Mouse (Mus musculus) CH12.LX (cell line): Measurements from ENCODE around the gene Neurod2. TPM values are rescaled to one million over a fixed set of nuclear protein-coding genes. Genes with fewer than 3 reads are reported as not detected.

Source experiments
- DNase-seq: peaks from one replicate; pipeline ENCODE4 v3.0.0-alpha.2; 2013; ENCODE audit errors: extremely low read depth
- H3K27ac ChIP-seq: 2 replicates; pipeline ENCODE4 v1.5.1; 2012; ENCODE audit warnings: low read depth, mild to moderate bottlenecking, control low read depth, moderate library complexity; ENCODE audit not compliant: insufficient read depth
- H3K27me3 ChIP-seq: replicated peaks from 2 replicates; pipeline ENCODE3; 2012; ENCODE audit warnings: inconsistent platforms
- H3K36me3 ChIP-seq, 2 experiments: replicated peaks in 1 of 2; 2 replicates each; pipeline versions ENCODE3 to v1.6.1; 2012; ENCODE audit warnings: inconsistent platforms in 1 of 2, low read length in 1 of 2, mild to moderate bottlenecking in 1 of 2, mixed read lengths in 1 of 2, moderate library complexity in 1 of 2; ENCODE audit not compliant: control insufficient read depth in 1 of 2, insufficient read depth in 1 of 2
- H3K4me1 ChIP-seq, 2 experiments: 2 replicates each; pipeline ENCODE4 v1.6.1; 2012; ENCODE audit warnings: inconsistent platforms in 1 of 2, moderate library complexity in 1 of 2; ENCODE audit not compliant: insufficient read depth in 2 of 2, control insufficient read depth in 1 of 2
- H3K4me2 ChIP-seq: 2 replicates; pipeline ENCODE4 v1.6.1; 2012; ENCODE audit warnings: low read depth, mild to moderate bottlenecking, control low read depth; ENCODE audit not compliant: poor library complexity, insufficient read depth, severe bottlenecking
- H3K4me3 ChIP-seq, 3 experiments: fragments of 150-350 bp in 1 of 3; sonication (generic) in 1 of 3; replicated peaks in 1 of 3; 2 replicates each; pipeline versions ENCODE3 to v1.5.1; 2011 to 2012; ENCODE audit warnings: low read depth in 2 of 3, low read length in 2 of 3, mild to moderate bottlenecking in 2 of 3, moderate library complexity in 2 of 3, control low read depth in 1 of 3, improper control_type of control experiment in 1 of 3, inconsistent platforms in 1 of 3, mixed read lengths in 1 of 3; ENCODE audit not compliant: poor library complexity in 1 of 3
- H3K79me2 ChIP-seq: replicated peaks from 2 replicates; pipeline ENCODE4 v1.6.1; 2012; ENCODE audit warnings: mild to moderate bottlenecking, moderate library complexity; ENCODE audit not compliant: control insufficient read depth, poor library complexity, insufficient read depth, severe bottlenecking; ENCODE audit errors: extremely low read depth
- H3K9ac ChIP-seq: 2 replicates; pipeline ENCODE4 v1.6.1; 2012; ENCODE audit warnings: low read depth, mild to moderate bottlenecking, control low read depth, moderate library complexity; ENCODE audit not compliant: insufficient read depth
- H3K9me3 ChIP-seq: replicated peaks from 2 replicates; pipeline ENCODE3; 2012; ENCODE audit warnings: low read length, inconsistent platforms, mixed read lengths
- CTCF ChIP-seq, 2 experiments: IDR thresholded peaks in 1 of 2; conservative IDR thresholded peaks in 1 of 2; 2 replicates each; pipeline ENCODE4 v1.5.1; 2011 to 2012; ENCODE audit warnings: low read depth in 2 of 2, low read length in 2 of 2, improper control_type of control experiment in 1 of 2, inconsistent platforms in 1 of 2, mild to moderate bottlenecking in 1 of 2, moderate library complexity in 1 of 2
- E2F4 ChIP-seq: IDR thresholded peaks from 2 replicates; pipeline ENCODE4 v1.6.1; 2011; ENCODE audit warnings: low read depth, low read length, improper control_type of control experiment; ENCODE audit not compliant: insufficient replicate concordance
- ELF1 ChIP-seq: IDR thresholded peaks from 2 replicates; pipeline ENCODE4 v1.6.1; 2014; ENCODE audit warnings: low read depth, mild to moderate bottlenecking, inconsistent platforms, low read length, improper control_type of control experiment
- GABPA ChIP-seq: IDR thresholded peaks from 2 replicates; pipeline ENCODE4 v1.6.1; 2012; ENCODE audit warnings: low read depth, low read length, improper control_type of control experiment, inconsistent platforms; ENCODE audit not compliant: insufficient replicate concordance
- HCFC1 ChIP-seq: IDR thresholded peaks from 2 replicates; pipeline ENCODE4 v1.6.1; 2012; ENCODE audit warnings: low read depth, mild to moderate bottlenecking, inconsistent platforms, low read length, improper control_type of control experiment
- IRF4 ChIP-seq: IDR thresholded peaks from 2 replicates; pipeline ENCODE4 v1.6.1; 2014; ENCODE audit warnings: low read depth, mild to moderate bottlenecking, inconsistent platforms, low read length, improper control_type of control experiment
- JUND ChIP-seq: conservative IDR thresholded peaks from 2 replicates; pipeline ENCODE4 v1.6.1; 2011; ENCODE audit warnings: low read depth, low read length, improper control_type of control experiment
- MAZ ChIP-seq: IDR thresholded peaks from 2 replicates; pipeline ENCODE4 v1.6.1; 2012; ENCODE audit warnings: low read depth, mild to moderate bottlenecking, inconsistent platforms, low read length, improper control_type of control experiment, moderate library complexity
- MEF2A ChIP-seq: IDR thresholded peaks from 2 replicates; pipeline ENCODE4 v1.6.1; 2014; ENCODE audit warnings: low read depth, mild to moderate bottlenecking, inconsistent platforms, low read length, improper control_type of control experiment, borderline replicate concordance
- MXI1 ChIP-seq: IDR thresholded peaks from 2 replicates; pipeline ENCODE4 v1.6.1; 2011; ENCODE audit warnings: mild to moderate bottlenecking, low read depth, low read length, improper control_type of control experiment
- NELFE ChIP-seq: IDR thresholded peaks from 2 replicates; pipeline ENCODE4 v1.6.1; 2011; ENCODE audit warnings: low read depth, low read length, improper control_type of control experiment
- NRF1 ChIP-seq: IDR thresholded peaks from 2 replicates; pipeline ENCODE4 v1.6.1; 2014; ENCODE audit warnings: low read depth, mild to moderate bottlenecking, inconsistent platforms, low read length, improper control_type of control experiment, moderate library complexity
- PAX5 ChIP-seq: IDR thresholded peaks from 2 replicates; pipeline ENCODE4 v1.6.1; 2012; ENCODE audit warnings: low read length, inconsistent platforms, mixed read lengths
- POLR2A ChIP-seq: IDR thresholded peaks from 2 replicates; pipeline ENCODE4 v1.6.1; 2011; ENCODE audit warnings: low read depth, mild to moderate bottlenecking, improper control_type of control experiment, low read length
- POLR2AphosphoS2 ChIP-seq: IDR thresholded peaks from 2 replicates; pipeline ENCODE4 v1.6.1; 2011; ENCODE audit warnings: low read depth, low read length, improper control_type of control experiment
- RAD21 ChIP-seq: IDR thresholded peaks from 2 replicates; pipeline ENCODE4 v1.6.1; 2011; ENCODE audit warnings: low read depth, mild to moderate bottlenecking, low read length, improper control_type of control experiment, moderate library complexity
- SIN3A ChIP-seq: IDR thresholded peaks from 2 replicates; pipeline ENCODE4 v1.6.1; 2012; ENCODE audit warnings: low read length, improper control_type of control experiment, inconsistent platforms
- TBP ChIP-seq: conservative IDR thresholded peaks from 2 replicates; pipeline ENCODE4 v1.6.1; 2011; ENCODE audit warnings: low read depth, low read length, improper control_type of control experiment
- TCF12 ChIP-seq: IDR thresholded peaks from 2 replicates; pipeline ENCODE4 v1.6.1; 2014; ENCODE audit warnings: low read depth, mild to moderate bottlenecking, inconsistent platforms, low read length, improper control_type of control experiment
- UBTF ChIP-seq: IDR thresholded peaks from 2 replicates; pipeline ENCODE4 v1.6.1; 2012; ENCODE audit warnings: low read depth, mild to moderate bottlenecking, inconsistent platforms, low read length, improper control_type of control experiment, moderate library complexity
- USF1 ChIP-seq: IDR thresholded peaks from 2 replicates; pipeline ENCODE4 v1.6.1; 2014; ENCODE audit warnings: low read depth, mild to moderate bottlenecking, inconsistent platforms, low read length, improper control_type of control experiment
- USF2 ChIP-seq: conservative IDR thresholded peaks from 2 replicates; pipeline ENCODE4 v1.6.1; 2011; ENCODE audit warnings: low read depth, low read length, improper control_type of control experiment
- ZC3H11A ChIP-seq: IDR thresholded peaks from 2 replicates; pipeline ENCODE4 v1.6.1; 2012; ENCODE audit warnings: low read depth, mild to moderate bottlenecking, inconsistent platforms, low read length, improper control_type of control experiment
- ZMIZ1 ChIP-seq: IDR thresholded peaks from 2 replicates; pipeline ENCODE4 v1.6.1; 2012; ENCODE audit warnings: low read depth, mild to moderate bottlenecking, inconsistent platforms, low read length, improper control_type of control experiment
- ZNF384 ChIP-seq: IDR thresholded peaks from 2 replicates; pipeline ENCODE4 v1.6.1; 2012; ENCODE audit warnings: low read depth, low read length, improper control_type of control experiment, inconsistent platforms
- dilution Hi-C: fragments of 300-500 bp; cut with MboI; formaldehyde crosslinking; loops from 2 replicates; pipeline ENCODE4 v1.14.3; 2020; ENCODE audit warnings: low sequenced_read_pairs; ENCODE audit not compliant: extremely low pct_unique_long_range_greater_than_20kb, extremely low pct_ligation_motif_present
- in situ Hi-C: fragments of 300-500 bp; cut with MboI; formaldehyde crosslinking; loops from 3 replicates; pipeline ENCODE4 v1.14.3; 2019; ENCODE audit warnings: low sequenced_read_pairs, low pct_ligation_motif_present, low pct_unique_long_range_greater_than_20kb, mixed read lengths
- polyA plus RNA-seq: library from polyadenylated mRNA; unstranded; fragments of >175 nt; gene quantifications from 2 replicates; pipeline ENCODE4 v1.2.1, GENCODE M21; 2012; ENCODE audit warnings: low read depth; ENCODE audit not compliant: insufficient read length
- total RNA-seq, 2 experiments: library from RNA; depleted of rRNA; stranded (reverse); fragments of 300-350 nt in 1 of 2; fragments of >200 nt in 1 of 2; gene quantifications; 2 replicates each; pipeline ENCODE4 v1.2.3; 2012 to 2014

The Neurod2 gene
- total and polyA plus RNA-seq, 3 experiments: not detected

DNA sequence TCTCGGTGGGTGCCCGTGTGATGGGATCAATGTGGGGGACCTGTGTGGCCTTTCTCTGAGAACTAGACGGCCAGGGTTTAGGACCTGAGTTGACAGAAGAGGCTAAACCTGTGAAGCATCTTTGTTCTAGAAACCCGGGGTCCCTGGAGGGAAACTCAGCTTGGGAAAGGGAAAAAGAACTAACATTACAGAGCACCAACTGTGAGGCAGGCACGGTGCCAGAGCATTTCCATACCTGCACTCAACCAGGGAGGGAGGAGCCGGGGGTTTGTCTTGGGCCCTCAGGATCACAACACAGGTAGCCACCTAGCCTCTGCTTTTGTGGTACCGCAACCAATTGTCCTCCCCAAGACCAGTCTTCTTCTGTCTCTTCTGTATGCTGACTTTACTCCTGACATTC is 41.5 kb downstream of the Neurod2 start:
- TF ChIP-seq NELFE (no peak), USF2 (no peak), NRF1 (no peak), ZC3H11A (no peak), CTCF (conservative IDR thresholded peaks at IDR 0.05 in 1 of 2, IDR thresholded peaks at IDR 0.05 in 1 of 2; ENCODE audit: low read depth in 2 of 2, low read length in 2 of 2) (no peak), IRF4 (no peak), MXI1 (no peak), ZNF384 (no peak), USF1 (no peak), GABPA (no peak), MAZ (no peak), RAD21 (no peak), UBTF (no peak)
- TF ChIP-seq, all 38 proteins: peak for 0
- no peaks in the 10 kb centered on the region for H3K36me3 ChIP-seq
- H3K4me2 ChIP-seq: no peak overlapping the region
- no peak overlapping the region for H3K27ac ChIP-seq
- in situ Hi-C loops (no loop called here), dilution Hi-C loops (no loop called here)
- peaks cover 30% of the 10 kb centered on the region for H3K27me3 ChIP-seq
- H3K4me3 ChIP-seq: no peak overlapping the region
- no peaks in the 10 kb centered on the region for H3K79me2 ChIP-seq
- no peak overlapping the region for H3K9ac ChIP-seq
- peaks cover 2 to 6% of the 10 kb centered on the region in 2 experiments; a peak in 1 of 4 replicates for H3K4me1 ChIP-seq
- no peak for DNase-seq
- H3K9me3 ChIP-seq: no peaks in the 10 kb centered on the region

DNA sequence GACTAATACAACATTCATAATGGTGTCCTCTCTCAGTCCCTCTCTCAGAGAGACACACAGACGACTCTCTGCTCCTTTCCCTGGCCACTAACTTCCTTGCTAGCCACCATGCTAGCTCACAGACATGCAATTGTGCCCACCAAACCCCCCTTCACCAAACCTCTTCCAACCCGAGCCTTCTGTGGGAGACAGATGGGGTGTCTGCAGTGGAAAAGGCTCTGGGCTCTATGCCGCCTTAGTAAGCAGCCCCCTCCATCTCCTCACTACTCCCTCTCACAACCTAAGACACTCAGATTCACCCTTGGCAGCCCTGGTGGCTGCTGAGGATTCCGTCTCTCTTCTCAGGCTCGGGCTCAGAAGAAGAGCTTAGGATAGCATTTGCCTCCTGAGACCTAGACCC is 41.9 kb downstream of the Neurod2 start:
- no peaks in the 10 kb centered on the region for H3K36me3 ChIP-seq
- no peak overlapping the region for H3K9ac ChIP-seq
- TF ChIP-seq MAZ: no peak
- no peak for TF ChIP-seq RAD21
- TF ChIP-seq ELF1: no peak
- no peak for TF ChIP-seq ZNF384
- TF ChIP-seq MEF2A: no peak
- TF ChIP-seq POLR2A: no peak
- no peak for TF ChIP-seq ZMIZ1
- no peak for TF ChIP-seq POLR2AphosphoS2
- TF ChIP-seq E2F4: no peak
- TF ChIP-seq HCFC1: no peak
- no peak for TF ChIP-seq NELFE
- no peak for TF ChIP-seq TCF12
- no peak for TF ChIP-seq TBP
- TF ChIP-seq SIN3A: no peak
- TF ChIP-seq PAX5: no peak
- TF ChIP-seq NRF1: no peak
- TF ChIP-seq JUND: no peak
- no peak for TF ChIP-seq CTCF (conservative IDR thresholded peaks at IDR 0.05 in 1 of 2, IDR thresholded peaks at IDR 0.05 in 1 of 2; ENCODE audit: low read depth in 2 of 2, low read length in 2 of 2)
- H3K4me2 ChIP-seq: no peak overlapping the region
- DNase-seq: no peak
- dilution Hi-C loops (no loop called here), in situ Hi-C loops (no loop called here)
- H3K27ac ChIP-seq: no peak overlapping the region
- H3K4me3 ChIP-seq: no peak overlapping the region
- H3K79me2 ChIP-seq: no peaks in the 10 kb centered on the region
- no peaks in the 10 kb centered on the region for H3K9me3 ChIP-seq
- H3K27me3 ChIP-seq: peaks cover 27% of the 10 kb centered on the region
- peaks cover 2 to 6% of the 10 kb centered on the region in 2 experiments; a peak in 1 of 4 replicates for H3K4me1 ChIP-seq
